Mouse (Mus musculus) liver, postnatal 0 days (tissue): Measurements from ENCODE around the gene Ankrd40.

Experiments
- CTCF ChIP-seq: sonication (generic); IDR thresholded peaks from 2 replicates; pipeline ENCODE4 v1.5.1; 2016; ENCODE audit warnings: antibody characterized with exemption, low read depth
- EP300 ChIP-seq: IDR thresholded peaks from 2 replicates; pipeline ENCODE4 v1.6.1; 2016; ENCODE audit warnings: antibody characterized with exemption, low read depth, mild to moderate bottlenecking

DNA sequence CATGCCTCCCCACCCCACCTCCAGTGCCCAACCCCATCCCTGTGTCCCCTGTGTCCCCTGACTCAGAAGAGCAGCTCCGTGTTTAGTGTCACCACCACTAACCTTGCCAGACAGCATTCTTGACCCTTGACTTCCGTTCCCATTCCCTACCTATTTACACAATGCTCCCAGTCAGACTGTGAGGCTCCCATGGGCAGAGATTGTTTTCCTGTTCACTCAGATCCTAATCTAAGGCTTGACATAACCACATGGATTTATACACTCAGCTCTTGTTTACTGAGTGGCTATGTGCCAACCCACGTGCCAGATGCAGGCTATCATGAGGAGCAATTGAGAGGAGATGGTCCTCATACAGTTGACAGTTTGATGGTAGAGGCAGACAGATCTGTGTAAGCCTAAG is 37.5 kb downstream of the Ankrd40 start:
- TF ChIP-seq EP300 (no peak), CTCF (no peak)
